Mouse (Mus musculus) E14TG2a.4 (cell line): Measurements from ENCODE around the gene Apold1.

ENCODE experiments used
- CTCF ChIP-seq: conservative IDR thresholded peaks from 2 replicates; pipeline ENCODE4 v1.5.1; 2014; ENCODE audit warnings: low read length
- NANOG ChIP-seq: IDR thresholded peaks from 2 replicates; pipeline ENCODE4 v1.6.1; 2014; ENCODE audit warnings: borderline replicate concordance, low read length, mixed read lengths

- TF ChIP-seq CTCF (no peak), NANOG (no peak)
Observed at GRCm38 (mm10) chr6:135011734-135012116, 30.2 kb downstream of the Apold1 start.
